Mouse (Mus musculus) myocyte (in vitro differentiated cells): Measurements from ENCODE around the gene Cnih2.

ENCODE experiments used
- E2F4 ChIP-seq: IDR thresholded peaks from one replicate; pipeline ENCODE4 v1.6.1; 2011; ENCODE audit warnings: mild to moderate bottlenecking, control low read depth, moderate library complexity; ENCODE audit not compliant: insufficient read depth
- MAX ChIP-seq: IDR thresholded peaks from one replicate; pipeline ENCODE4 v1.6.1; 2011; ENCODE audit warnings: low read depth, mild to moderate bottlenecking, control low read depth
- MYOD1 ChIP-seq, 3 experiments: IDR thresholded peaks; one replicate each; pipeline ENCODE4 v1.6.1; 2011; ENCODE audit warnings: control low read depth in 2 of 3, low read depth in 2 of 3, mild to moderate bottlenecking in 2 of 3, moderate library complexity in 1 of 3; ENCODE audit not compliant: insufficient read length in 2 of 3, control insufficient read depth in 1 of 3
- POLR2A ChIP-seq: IDR thresholded peaks from one replicate; pipeline ENCODE4 v1.6.1; 2011; ENCODE audit warnings: low read depth, mild to moderate bottlenecking, control low read depth, moderate library complexity; ENCODE audit not compliant: insufficient read length
- POLR2AphosphoS2 ChIP-seq: IDR thresholded peaks from one replicate; pipeline ENCODE4 v1.6.1; 2011; ENCODE audit warnings: low read depth, control low read depth; ENCODE audit not compliant: insufficient read length
- TCF12 ChIP-seq: IDR thresholded peaks from one replicate; pipeline ENCODE4 v1.6.1; 2011; ENCODE audit warnings: mild to moderate bottlenecking, control low read depth; ENCODE audit not compliant: poor library complexity, insufficient read depth, severe bottlenecking

- peak; percentile 34 for TF ChIP-seq POLR2A
- TF ChIP-seq MAX = no peak
- TF ChIP-seq E2F4 = no peak
- no peak for TF ChIP-seq TCF12
- TF ChIP-seq MYOD1 (IDR thresholded peaks at IDR 0.05; ENCODE audit: control insufficient read depth in 1 of 3, insufficient read length in 2 of 3, low read depth in 2 of 3) = no peak
- peak; percentile 53 for TF ChIP-seq POLR2AphosphoS2
Measured at GRCm38 (mm10) chr19:5062446-5062845, 35.9 kb downstream of the Cnih2 start.
